ENCODE assay signal across 8 mouse cellular contexts in genomic region chr5:38684164-38684911, GRCm38 (mm10). TPM values are rescaled to one million over a fixed set of nuclear protein-coding genes. Genes with fewer than 3 reads are reported as not detected.
DNase-seq lines count a peak whose midpoint lies in the region; ATAC-seq lines count a peak whose summit lies in the region.

Gene Zfp518b (minus strand): TSS chr5:38684826.

- no peaks in the 10 kb centered on the region for H3K9me3 ChIP-seq in hindbrain, embryonic 15.5 days

- ATAC-seq in hindbrain, embryonic 15.5 days (ENCODE audit: low FRiP score, low read depth): peak; percentile 93

- H3K4me2 ChIP-seq in hindbrain, embryonic 15.5 days: peak within 1 kb of the TSS; percentile 73

- peaks cover 36% of the 10 kb centered on the region for H3K36me3 ChIP-seq in hindbrain, embryonic 15.5 days

- H3K4me3 ChIP-seq in hindbrain, embryonic 15.5 days: peak within 1 kb of the TSS; percentile 84

- H3K27ac ChIP-seq in hindbrain, embryonic 15.5 days (replicated peaks): peak within 1 kb of the TSS; percentile 89

- H3K27me3 ChIP-seq in hindbrain, embryonic 15.5 days: no peaks in the 10 kb centered on the region

- peak; percentile 91 for DNase-seq in ZHBTc4 (ENCODE audit: low read depth, low spot score)
- peak; percentile 81 to 88 for DNase-seq in cerebellum, postnatal 14 days
- peak; percentile 66 for DNase-seq in gastrocnemius, adult 18-20 months (ENCODE audit: low spot score)
- peak; percentile 51 for DNase-seq in left cerebral cortex, adult 11 months (ENCODE audit: low spot score)
- DNase-seq in lung, postnatal 36 days: peak; percentile 80
- peak; percentile 89 for DNase-seq in retina, postnatal 1 day
- DNase-seq in thymus, postnatal 36 days: peak; percentile 78 to 81

- under 1% methylated on average over 88 of the region's 89 CpGs for WGBS in hindbrain, embryonic 15.5 days

- peak within 1 kb of the TSS; percentile 90 for H3K9ac ChIP-seq in hindbrain, embryonic 15.5 days

- H3K4me1 ChIP-seq in hindbrain, embryonic 15.5 days (replicated peaks): peaks cover 14% of the 10 kb centered on the region

RNA-seq across cellular contexts. Expression of gene Zfp518b, which starts in this region (rescaled TPM):
- total RNA-seq in gastrocnemius, adult 18-20 months (2021): 1 to 10 TPM; 2.2 to 2.3 TPM
- polyA plus RNA-seq in hindbrain, embryonic 15.5 days (2015; fragmentation: Nextera tagmentation; extraction: Ambion mirVana): 32.1 and 34.8 TPM in 2 replicates

Comparison
In these comparisons a context has a peak if more than half of its experiments do, and no peak if none do; other contexts are left out.
1. Peak in every context shown above with its lines: DNase-seq, ATAC-seq, H3K4me3 ChIP-seq and H3K27ac ChIP-seq.